ENCODE assay signal across 17 mouse cellular contexts in the genomic region with DNA sequence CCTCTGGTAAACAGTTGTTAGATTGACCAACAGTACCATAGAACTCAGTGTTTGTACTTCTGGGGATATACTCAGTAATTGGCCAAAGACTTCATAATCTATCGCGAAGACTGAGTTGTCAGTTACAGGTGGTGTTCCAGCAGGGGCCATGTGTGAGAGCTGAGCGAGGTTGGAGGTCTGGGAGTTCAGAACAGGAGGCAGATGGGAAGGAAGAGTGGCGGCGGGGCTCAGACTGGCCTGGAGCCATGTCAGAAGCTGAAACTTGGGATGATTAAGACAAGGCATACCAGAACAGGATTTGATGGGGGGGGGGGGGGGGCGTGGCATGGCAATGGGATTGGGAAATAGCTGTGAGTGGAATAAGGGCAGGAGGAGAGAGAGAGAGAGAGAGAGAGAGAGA.
"Had no signal": no experiment of that assay in that cellular context is flagged by ENCODE, and none has a peak within 500 bp of the region (broad histone marks: within the 10 kb centered on the region; RNA-seq: fewer than 3 reads in every experiment).

No protein-coding gene starts in this region.

- H3K27me3 ChIP-seq: liver, embryonic 15.5 days; lung, embryonic 15.5 days; megakaryocyte, embryonic 14.5 days; midbrain, embryonic 12.5 days; midbrain, embryonic 15.5 days; neural tube, embryonic 12.5 days; stomach, embryonic 15.5 days had no signal

- H3K4me1 ChIP-seq: liver, embryonic 15.5 days; megakaryocyte, embryonic 14.5 days had no signal

- H3K27ac ChIP-seq: liver, embryonic 15.5 days; lung, embryonic 15.5 days; macrophage; midbrain, embryonic 12.5 days; midbrain, embryonic 15.5 days; neural tube, embryonic 12.5 days; stomach, embryonic 15.5 days; stomach, postnatal 0 days had no signal

- H3K4me2 ChIP-seq: liver, embryonic 15.5 days; lung, embryonic 15.5 days; midbrain, embryonic 12.5 days; midbrain, embryonic 15.5 days; neural tube, embryonic 12.5 days; stomach, embryonic 15.5 days had no signal

- H3K36me3 ChIP-seq: liver, embryonic 15.5 days; lung, embryonic 15.5 days; midbrain, embryonic 12.5 days; midbrain, embryonic 15.5 days; neural tube, embryonic 12.5 days; stomach, embryonic 15.5 days had no signal

- DNase-seq: liver, postnatal 0 days; lung, adult 2 months; lung, postnatal 36 days; right cerebral cortex, postnatal 14 days; thymus, adult 2 months; thymus, postnatal 25 days; thymus, postnatal 4 days had no signal

- H3K9me3 ChIP-seq: liver, embryonic 15.5 days; lung, embryonic 15.5 days; midbrain, embryonic 12.5 days; midbrain, embryonic 15.5 days; neural tube, embryonic 12.5 days; stomach, embryonic 15.5 days had no signal

- H3K4me3 ChIP-seq: liver, embryonic 15.5 days; lung, embryonic 15.5 days; megakaryocyte, embryonic 14.5 days; midbrain, embryonic 12.5 days; midbrain, embryonic 15.5 days; neural tube, embryonic 12.5 days; stomach, embryonic 15.5 days had no signal

- H3K9ac ChIP-seq: liver, embryonic 15.5 days; liver, postnatal 0 days; lung, embryonic 15.5 days; midbrain, embryonic 12.5 days; midbrain, embryonic 15.5 days; neural tube, embryonic 12.5 days; stomach, embryonic 15.5 days had no signal

- ATAC-seq: liver, postnatal 0 days; lung, postnatal 0 days; midbrain, embryonic 15.5 days had no signal
